Mouse (Mus musculus): ENCODE measurements around the gene Nrxn1. TPM values are rescaled to one million over a fixed set of nuclear protein-coding genes. Genes with fewer than 3 reads are reported as not detected.

The Nrxn1 gene
- total and polyA plus RNA-seq, 2 experiments = 2.9 to 13.9 TPM

- Histone ChIP-seq H3K9ac (ENCODE audit: low read depth, low read length) (no peak overlapping the region), H3K27ac (replicated peaks; ENCODE audit: insufficient read depth, low read depth, low read length) (no peak overlapping the region), H3K4me3 (ENCODE audit: insufficient read depth, low read depth, low read length) (no peak overlapping the region), H3K4me1 (ENCODE audit: control insufficient read depth, insufficient read depth, low read length) (no peaks in the 10 kb centered on the region), H3K36me3 (ENCODE audit: control insufficient read depth, insufficient read depth, low read length) (no peaks in the 10 kb centered on the region), H3K27me3 (ENCODE audit: control insufficient read depth, insufficient read depth, low read length) (peaks cover 14% of the 10 kb centered on the region), H3K79me2 (ENCODE audit: control insufficient read depth, insufficient read depth, low read length) (no peaks in the 10 kb centered on the region)
- TF ChIP-seq POLR2A (IDR thresholded peaks at IDR 0.05; ENCODE audit: extremely low read depth, insufficient read depth, low read length) (no peak), CTCF (IDR thresholded peaks at IDR 0.05; ENCODE audit: low read depth, low read length) (no peak)
- 3% methylated on average over 40 of the region's 41 CpGs for WGBS
- DNase-seq (ENCODE audit: extremely low read depth, low read depth, low spot score) = no peak
Observed at GRCm38 (mm10) chr17:90454738-90455408, 638.0 kb downstream of the Nrxn1 start.

- Histone ChIP-seq H3K27ac (replicated peaks; ENCODE audit: insufficient read depth, low read depth, low read length) (no peak overlapping the region), H3K9ac (ENCODE audit: low read depth, low read length) (no peak overlapping the region), H3K27me3 (ENCODE audit: control insufficient read depth, insufficient read depth, low read length) (peaks cover 14% of the 10 kb centered on the region), H3K36me3 (ENCODE audit: control insufficient read depth, insufficient read depth, low read length) (no peaks in the 10 kb centered on the region), H3K79me2 (ENCODE audit: control insufficient read depth, insufficient read depth, low read length) (no peaks in the 10 kb centered on the region), H3K4me3 (ENCODE audit: insufficient read depth, low read depth, low read length) (no peak overlapping the region), H3K4me1 (ENCODE audit: control insufficient read depth, insufficient read depth, low read length) (no peaks in the 10 kb centered on the region)
- TF ChIP-seq CTCF (IDR thresholded peaks at IDR 0.05; ENCODE audit: low read depth, low read length) (no peak), POLR2A (IDR thresholded peaks at IDR 0.05; ENCODE audit: extremely low read depth, insufficient read depth, low read length) (no peak)
- 7% methylated on average over 15 of the region's 15 CpGs for WGBS
- DNase-seq (ENCODE audit: extremely low read depth, low read depth, low spot score) = no peak
Observed at GRCm38 (mm10) chr17:90454356-90454737, 638.5 kb downstream of the Nrxn1 start.

GRCm38 (mm10) chr17:90453280-90453679 is 639.6 kb downstream of the Nrxn1 start:
- 43% methylated on average over 4 of the region's 4 CpGs for whole genome bisulfite sequencing
- TF ChIP-seq POLR2A (IDR thresholded peaks at IDR 0.05; ENCODE audit: extremely low read depth, insufficient read depth, low read length) = no peak
- no peak for TF ChIP-seq CTCF (IDR thresholded peaks at IDR 0.05; ENCODE audit: low read depth, low read length)
- H3K4me3 ChIP-seq (ENCODE audit: insufficient read depth, low read depth, low read length) = no peak overlapping the region
- no peak overlapping the region for H3K9ac ChIP-seq (ENCODE audit: low read depth, low read length)
- H3K27me3 ChIP-seq (ENCODE audit: control insufficient read depth, insufficient read depth, low read length) = peaks cover 14% of the 10 kb centered on the region
- DNase-seq (ENCODE audit: extremely low read depth, low read depth, low spot score) = no peak
- no peak overlapping the region for H3K27ac ChIP-seq (replicated peaks; ENCODE audit: insufficient read depth, low read depth, low read length)
- H3K4me1 ChIP-seq (ENCODE audit: control insufficient read depth, insufficient read depth, low read length) = no peaks in the 10 kb centered on the region
- H3K36me3 ChIP-seq (ENCODE audit: control insufficient read depth, insufficient read depth, low read length) = no peaks in the 10 kb centered on the region
- no peaks in the 10 kb centered on the region for H3K79me2 ChIP-seq (ENCODE audit: control insufficient read depth, insufficient read depth, low read length)

- WGBS = 71% methylated on average over 2 of the region's 2 CpGs
- no peak overlapping the region for H3K4me3 ChIP-seq (ENCODE audit: insufficient read depth, low read depth, low read length)
- no peak overlapping the region for H3K9ac ChIP-seq (ENCODE audit: low read depth, low read length)
- H3K4me1 ChIP-seq (ENCODE audit: control insufficient read depth, insufficient read depth, low read length) = no peaks in the 10 kb centered on the region
- no peak overlapping the region for H3K27ac ChIP-seq (replicated peaks; ENCODE audit: insufficient read depth, low read depth, low read length)
- no peak for DNase-seq (ENCODE audit: extremely low read depth, low read depth, low spot score)
- H3K27me3 ChIP-seq (ENCODE audit: control insufficient read depth, insufficient read depth, low read length) = peaks cover 14% of the 10 kb centered on the region
- H3K79me2 ChIP-seq (ENCODE audit: control insufficient read depth, insufficient read depth, low read length) = no peaks in the 10 kb centered on the region
- TF ChIP-seq CTCF (IDR thresholded peaks at IDR 0.05; ENCODE audit: low read depth, low read length) = no peak
- no peak for TF ChIP-seq POLR2A (IDR thresholded peaks at IDR 0.05; ENCODE audit: extremely low read depth, insufficient read depth, low read length)
- no peaks in the 10 kb centered on the region for H3K36me3 ChIP-seq (ENCODE audit: control insufficient read depth, insufficient read depth, low read length)
Observed at GRCm38 (mm10) chr17:90452770-90453169, 640.1 kb downstream of the Nrxn1 start.

GRCm38 (mm10) chr17:90451384-90451783 is 641.5 kb downstream of the Nrxn1 start:
- peaks cover 14% of the 10 kb centered on the region for H3K27me3 ChIP-seq (ENCODE audit: control insufficient read depth, insufficient read depth, low read length)
- H3K36me3 ChIP-seq (ENCODE audit: control insufficient read depth, insufficient read depth, low read length) = no peaks in the 10 kb centered on the region
- H3K9ac ChIP-seq (ENCODE audit: low read depth, low read length) = no peak overlapping the region
- no peak overlapping the region for H3K27ac ChIP-seq (replicated peaks; ENCODE audit: insufficient read depth, low read depth, low read length)
- H3K4me3 ChIP-seq (ENCODE audit: insufficient read depth, low read depth, low read length) = no peak overlapping the region
- DNase-seq (ENCODE audit: extremely low read depth, low read depth, low spot score) = no peak
- no peaks in the 10 kb centered on the region for H3K79me2 ChIP-seq (ENCODE audit: control insufficient read depth, insufficient read depth, low read length)
- TF ChIP-seq POLR2A (IDR thresholded peaks at IDR 0.05; ENCODE audit: extremely low read depth, insufficient read depth, low read length) = no peak
- no peak for TF ChIP-seq CTCF (IDR thresholded peaks at IDR 0.05; ENCODE audit: low read depth, low read length)
- WGBS = 75% methylated on average over 2 of the region's 2 CpGs
- H3K4me1 ChIP-seq (ENCODE audit: control insufficient read depth, insufficient read depth, low read length) = no peaks in the 10 kb centered on the region

GRCm38 (mm10) chr17:90443067-90443466 is 649.8 kb downstream of the Nrxn1 start:
- no peaks in the 10 kb centered on the region for H3K79me2 ChIP-seq (ENCODE audit: control insufficient read depth, insufficient read depth, low read length)
- H3K9ac ChIP-seq (ENCODE audit: low read depth, low read length) = no peak overlapping the region
- no peaks in the 10 kb centered on the region for H3K36me3 ChIP-seq (ENCODE audit: control insufficient read depth, insufficient read depth, low read length)
- H3K4me3 ChIP-seq (ENCODE audit: insufficient read depth, low read depth, low read length) = no peak overlapping the region
- no peaks in the 10 kb centered on the region for H3K4me1 ChIP-seq (ENCODE audit: control insufficient read depth, insufficient read depth, low read length)
- H3K27me3 ChIP-seq (ENCODE audit: control insufficient read depth, insufficient read depth, low read length) = no peaks in the 10 kb centered on the region
- TF ChIP-seq POLR2A (IDR thresholded peaks at IDR 0.05; ENCODE audit: extremely low read depth, insufficient read depth, low read length) (no peak), CTCF (IDR thresholded peaks at IDR 0.05; ENCODE audit: low read depth, low read length) (no peak)
- H3K27ac ChIP-seq (replicated peaks; ENCODE audit: insufficient read depth, low read depth, low read length) = no peak overlapping the region
- no peak for DNase-seq (ENCODE audit: extremely low read depth, low read depth, low spot score)
